ENCODE assay signal across 9 mouse cellular contexts in genomic region chr7:124782816-124783215, GRCm38 (mm10).
DNase-seq lines count a peak whose midpoint lies in the region; ATAC-seq and TF ChIP-seq lines count a peak whose summit lies in the region.
"Had no signal": no experiment of that assay in that cellular context is flagged by ENCODE, and none has a peak within 500 bp of the region (broad histone marks: within the 10 kb centered on the region; RNA-seq: fewer than 3 reads in every experiment).

No protein-coding gene starts in this region.

- TF ChIP-seq POLR2A in thymus, adult 2 months (IDR thresholded peaks at IDR 0.05; ENCODE audit: control insufficient read depth, extremely low read depth, insufficient read depth, low read length, poor library complexity), result no peak

- no peak for TF ChIP-seq EP300 in liver, postnatal 0 days (IDR thresholded peaks at IDR 0.05; ENCODE audit: low read depth)

- no peak for ATAC-seq in forebrain, postnatal 0 days
- no peak for ATAC-seq in forebrain, embryonic 13.5 days
- no peak for ATAC-seq in liver, postnatal 0 days
- no peak for ATAC-seq in liver, embryonic 12.5 days

- H3K9ac ChIP-seq in forebrain, postnatal 0 days, result no peak overlapping the region
- no peak overlapping the region for H3K9ac ChIP-seq in forebrain, embryonic 13.5 days
- H3K9ac ChIP-seq in liver, postnatal 0 days (replicated peaks), result no peak overlapping the region
- no peak overlapping the region for H3K9ac ChIP-seq in liver, embryonic 12.5 days
- H3K9ac ChIP-seq: embryonic facial prominence, embryonic 12.5 days had no signal

- H3K4me3 ChIP-seq in forebrain, postnatal 0 days (ENCODE audit: low read depth, low read length), result no peak overlapping the region
- no peak overlapping the region for H3K4me3 ChIP-seq in forebrain, embryonic 13.5 days
- no peak overlapping the region for H3K4me3 ChIP-seq in liver, postnatal 0 days (ENCODE audit: low read depth, low read length)
- H3K4me3 ChIP-seq in liver, embryonic 12.5 days, result no peak overlapping the region
- H3K4me3 ChIP-seq in thymus, adult 2 months (ENCODE audit: control insufficient read depth, insufficient read depth, low read length), result no peak overlapping the region
- H3K4me3 ChIP-seq: embryonic facial prominence, embryonic 12.5 days had no signal

- no peak overlapping the region for H3K4me2 ChIP-seq in forebrain, postnatal 0 days (ENCODE audit: low read depth)
- no peak overlapping the region for H3K4me2 ChIP-seq in forebrain, embryonic 13.5 days
- no peak overlapping the region for H3K4me2 ChIP-seq in liver, postnatal 0 days (ENCODE audit: low read depth, low read length)
- no peak overlapping the region for H3K4me2 ChIP-seq in liver, embryonic 12.5 days
- H3K4me2 ChIP-seq: embryonic facial prominence, embryonic 12.5 days had no signal

- DNase-seq in forebrain, postnatal 0 days, result peak; percentile 37
- no peak for DNase-seq in liver, postnatal 0 days
- peak; percentile 46 for DNase-seq in embryo, embryonic 11 days
- peak; percentile 50 for DNase-seq in lung, postnatal 36 days
- no peak for DNase-seq in ovary, postnatal 36 days (ENCODE audit: low spot score)
- DNase-seq in thymus, adult 2 months, result no peak

- H3K27ac ChIP-seq in forebrain, postnatal 0 days (ENCODE audit: low read depth, low read length), result no peak overlapping the region
- no peak overlapping the region for H3K27ac ChIP-seq in forebrain, embryonic 13.5 days
- no peak overlapping the region for H3K27ac ChIP-seq in liver, postnatal 0 days (ENCODE audit: low read depth)
- no peak overlapping the region for H3K27ac ChIP-seq in liver, embryonic 12.5 days
- no peak overlapping the region for H3K27ac ChIP-seq in thymus, adult 2 months (ENCODE audit: control insufficient read depth, insufficient read depth, low read length)
- H3K27ac ChIP-seq: embryonic facial prominence, embryonic 12.5 days had no signal

- H3K4me1 ChIP-seq in forebrain, postnatal 0 days (ENCODE audit: insufficient read depth), result no peaks in the 10 kb centered on the region
- no peaks in the 10 kb centered on the region for H3K4me1 ChIP-seq in forebrain, embryonic 13.5 days
- no peaks in the 10 kb centered on the region for H3K4me1 ChIP-seq in liver, postnatal 0 days (ENCODE audit: insufficient read depth)
- H3K4me1 ChIP-seq in liver, embryonic 12.5 days, result no peaks in the 10 kb centered on the region
- H3K4me1 ChIP-seq in thymus, adult 2 months (replicated peaks; ENCODE audit: control insufficient read depth, insufficient read depth, low read length), result no peaks in the 10 kb centered on the region
- H3K4me1 ChIP-seq: embryonic facial prominence, embryonic 12.5 days had no signal

- H3K9me3 ChIP-seq in forebrain, postnatal 0 days (ENCODE audit: low read length), result no peaks in the 10 kb centered on the region
- no peaks in the 10 kb centered on the region for H3K9me3 ChIP-seq in forebrain, embryonic 13.5 days (replicated peaks)
- H3K9me3 ChIP-seq in liver, postnatal 0 days (ENCODE audit: low read length), result no peaks in the 10 kb centered on the region
- peaks cover 8% of the 10 kb centered on the region; the same call in 1 of the 2 replicates for H3K9me3 ChIP-seq in liver, embryonic 12.5 days (replicated peaks)
- H3K9me3 ChIP-seq: embryonic facial prominence, embryonic 12.5 days had no signal

- H3K27me3 ChIP-seq in forebrain, postnatal 0 days (ENCODE audit: insufficient read depth, low read length), result no peaks in the 10 kb centered on the region
- no peaks in the 10 kb centered on the region for H3K27me3 ChIP-seq in forebrain, embryonic 13.5 days
- no peaks in the 10 kb centered on the region for H3K27me3 ChIP-seq in liver, postnatal 0 days (ENCODE audit: insufficient read depth, low read length)
- H3K27me3 ChIP-seq in liver, embryonic 12.5 days (replicated peaks), result no peaks in the 10 kb centered on the region
- H3K27me3 ChIP-seq in thymus, adult 2 months (ENCODE audit: control insufficient read depth, insufficient read depth, low read length), result no peaks in the 10 kb centered on the region
- H3K27me3 ChIP-seq: embryonic facial prominence, embryonic 12.5 days had no signal

- 48% methylated on average over 4 of the region's 4 CpGs for WGBS in forebrain, postnatal 0 days
- 48% methylated on average over 4 of the region's 4 CpGs for WGBS in forebrain, embryonic 13.5 days
- WGBS in liver, postnatal 0 days (ENCODE audit: insufficient replicate concordance), result 49% methylated on average over 4 of the region's 4 CpGs
- 37% methylated on average over 4 of the region's 4 CpGs for WGBS in liver, embryonic 12.5 days (ENCODE audit: insufficient replicate concordance)
- 53% methylated on average over 4 of the region's 4 CpGs for WGBS in thymus, adult 2 months

- no peaks in the 10 kb centered on the region for H3K36me3 ChIP-seq in forebrain, postnatal 0 days (ENCODE audit: insufficient read depth)
- H3K36me3 ChIP-seq in forebrain, embryonic 13.5 days (ENCODE audit: poor library complexity, severe bottlenecking), result no peaks in the 10 kb centered on the region
- H3K36me3 ChIP-seq in liver, postnatal 0 days (replicated peaks; ENCODE audit: insufficient read depth, low read length), result no peaks in the 10 kb centered on the region
- no peaks in the 10 kb centered on the region for H3K36me3 ChIP-seq in liver, embryonic 12.5 days
- no peaks in the 10 kb centered on the region for H3K36me3 ChIP-seq in thymus, adult 2 months (ENCODE audit: control insufficient read depth, insufficient read depth, low read length)
- H3K36me3 ChIP-seq: embryonic facial prominence, embryonic 12.5 days had no signal

- peak; percentile 76 for TF ChIP-seq CTCF in forebrain, postnatal 0 days (IDR thresholded peaks at IDR 0.05; ENCODE audit: low read depth)
- TF ChIP-seq CTCF in liver, postnatal 0 days (IDR thresholded peaks at IDR 0.05; ENCODE audit: low read depth), result peak; percentile 43
- TF ChIP-seq CTCF in thymus, adult 2 months (IDR thresholded peaks at IDR 0.05; ENCODE audit: borderline replicate concordance, control insufficient read depth, extremely low read depth, insufficient read depth, low read length, poor library complexity), result no peak

Comparison
In these comparisons a context has a peak if more than half of its experiments do, and no peak if none do; other contexts are left out.
1. DNase-seq: peak in forebrain, postnatal 0 days (single experiment), embryo, embryonic 11 days (single experiment) and lung, postnatal 36 days (single experiment); none in liver, postnatal 0 days (single experiment), ovary, postnatal 36 days (single experiment) and thymus, adult 2 months (single experiment).